Mouse (Mus musculus) heart, postnatal 4 days (tissue): Measurements from ENCODE around the gene Hpf1. TPM values are rescaled to one million over a fixed set of nuclear protein-coding genes. Genes with fewer than 3 reads are reported as not detected.

Source experiments
- DNase-seq: peaks from one replicate; pipeline ENCODE4 v3.0.0; 2021
- total RNA-seq, 2 experiments: library from RNA; stranded (reverse); gene quantifications; 2 replicates each; pipeline ENCODE4 v1.2.3; 2021

Hpf1 gene
- 10 to 100 TPM; 32.2 to 32.3 TPM for total RNA-seq

- DNase-seq = peak; percentile 96
Measured at GRCm38 (mm10) chr8:60889843-60890519, at the start of gene Hpf1. Hpf1 (plus strand) TSS chr8:60890418.

GRCm38 (mm10) chr8:60842388-60842787 is 47.8 kb upstream of the Hpf1 start:
- DNase-seq = no peak

GRCm38 (mm10) chr8:60857559-60857958 is 32.7 kb upstream of the Hpf1 start:
- DNase-seq = no peak

- DNase-seq = no peak
Measured at GRCm38 (mm10) chr8:60858091-60858490, 32.1 kb upstream of the Hpf1 start.

GRCm38 (mm10) chr8:60858911-60859476 is 31.2 kb upstream of the Hpf1 start:
- DNase-seq = no peak

- DNase-seq = no peak
Measured at GRCm38 (mm10) chr8:60859605-60860004, 30.6 kb upstream of the Hpf1 start.

GRCm38 (mm10) chr8:60860749-60861148 is 29.5 kb upstream of the Hpf1 start:
- no peak for DNase-seq

- no peak for DNase-seq
Measured at GRCm38 (mm10) chr8:60861783-60862182, 28.4 kb upstream of the Hpf1 start.

GRCm38 (mm10) chr8:60864875-60865274 is 25.3 kb upstream of the Hpf1 start:
- DNase-seq = no peak

GRCm38 (mm10) chr8:60865504-60866114 is 24.6 kb upstream of the Hpf1 start:
- DNase-seq = peak; percentile 73

GRCm38 (mm10) chr8:60867468-60868115 is 22.6 kb upstream of the Hpf1 start:
- DNase-seq = peak; percentile 24

GRCm38 (mm10) chr8:60868236-60868965 is 21.8 kb upstream of the Hpf1 start:
- no peak for DNase-seq

- DNase-seq = no peak
Measured at GRCm38 (mm10) chr8:60869761-60870160, 20.5 kb upstream of the Hpf1 start.

GRCm38 (mm10) chr8:60870231-60871193 is 19.7 kb upstream of the Hpf1 start:
- no peak for DNase-seq

GRCm38 (mm10) chr8:60878617-60879016 is 11.6 kb upstream of the Hpf1 start:
- no peak for DNase-seq

- DNase-seq = no peak
Measured at GRCm38 (mm10) chr8:60883419-60884137, 6.6 kb upstream of the Hpf1 start.

GRCm38 (mm10) chr8:60886736-60887135 is 3.5 kb upstream of the Hpf1 start:
- DNase-seq = no peak

GRCm38 (mm10) chr8:60889131-60889842 is 931 bp upstream of the Hpf1 start:
- no peak for DNase-seq

- no peak for DNase-seq
Measured at GRCm38 (mm10) chr8:60890520-60890874, 279 bp downstream of the Hpf1 start.

- no peak for DNase-seq
Measured at GRCm38 (mm10) chr8:60891757-60892156, 1.5 kb downstream of the Hpf1 start.
